Mouse (Mus musculus) midbrain, embryonic 15.5 days (tissue): ENCODE data around the gene Tenm2. TPM values are rescaled to one million over a fixed set of nuclear protein-coding genes. Genes with fewer than 3 reads are reported as not detected.

ENCODE experiments used
- ATAC-seq: fragments of 200-750 bp; cut with Nextera tagmentation; replicated peaks from 2 replicates; pipeline ENCODE4 v1.8.0; 2017; ENCODE audit warnings: moderate TSS enrichment
- H3K27ac ChIP-seq: fragments of 300-500 bp; sonication (generic); 2 replicates; pipeline ENCODE4 v1.5.1; 2015; ENCODE audit warnings: mild to moderate bottlenecking, inconsistent platforms
- H3K27me3 ChIP-seq: fragments of 300-500 bp; sonication (generic); replicated peaks from 2 replicates; pipeline ENCODE4 v1.6.1; 2015; ENCODE audit warnings: inconsistent platforms
- H3K36me3 ChIP-seq: fragments of 300-500 bp; sonication (generic); replicated peaks from 2 replicates; pipeline ENCODE4 v1.6.1; 2015; ENCODE audit warnings: inconsistent platforms
- H3K4me1 ChIP-seq: fragments of 300-500 bp; sonication (generic); 2 replicates; pipeline ENCODE4 v1.6.1; 2015; ENCODE audit warnings: inconsistent platforms
- H3K4me2 ChIP-seq: fragments of 300-500 bp; sonication (generic); 2 replicates; pipeline ENCODE4 v1.6.1; 2015; ENCODE audit warnings: inconsistent platforms, mild to moderate bottlenecking, moderate library complexity
- H3K4me3 ChIP-seq: fragments of 300-500 bp; sonication (generic); 2 replicates; pipeline ENCODE4 v1.5.1; 2015; ENCODE audit warnings: mild to moderate bottlenecking, inconsistent platforms
- H3K9ac ChIP-seq: fragments of 300-500 bp; sonication (generic); 2 replicates; pipeline ENCODE4 v1.6.1; 2015; ENCODE audit warnings: mild to moderate bottlenecking, inconsistent platforms
- H3K9me3 ChIP-seq: fragments of 300-500 bp; sonication (generic); 2 replicates; pipeline ENCODE4 v1.6.1; 2016; ENCODE audit warnings: inconsistent platforms
- WGBS: fragments of 180-500 bp; shearing (Covaris S2); methylation state at CpG from one replicate; pipeline ENCODE4 v1.1.7; 2015; ENCODE audit warnings: mixed read lengths; 5-methylcytosine and 5-hydroxymethylcytosine counted together
- polyA plus RNA-seq: library from polyadenylated mRNA; unstranded; fragments of >200 nt; fragmentation: Nextera tagmentation; extraction: Ambion mirVana; gene quantifications from 2 replicates; pipeline ENCODE4 v1.2.1, GENCODE M21; 2015

The Tenm2 gene
- polyA plus RNA-seq, 1 experiment from 2014 or later, result 92.1 TPM

DNA sequence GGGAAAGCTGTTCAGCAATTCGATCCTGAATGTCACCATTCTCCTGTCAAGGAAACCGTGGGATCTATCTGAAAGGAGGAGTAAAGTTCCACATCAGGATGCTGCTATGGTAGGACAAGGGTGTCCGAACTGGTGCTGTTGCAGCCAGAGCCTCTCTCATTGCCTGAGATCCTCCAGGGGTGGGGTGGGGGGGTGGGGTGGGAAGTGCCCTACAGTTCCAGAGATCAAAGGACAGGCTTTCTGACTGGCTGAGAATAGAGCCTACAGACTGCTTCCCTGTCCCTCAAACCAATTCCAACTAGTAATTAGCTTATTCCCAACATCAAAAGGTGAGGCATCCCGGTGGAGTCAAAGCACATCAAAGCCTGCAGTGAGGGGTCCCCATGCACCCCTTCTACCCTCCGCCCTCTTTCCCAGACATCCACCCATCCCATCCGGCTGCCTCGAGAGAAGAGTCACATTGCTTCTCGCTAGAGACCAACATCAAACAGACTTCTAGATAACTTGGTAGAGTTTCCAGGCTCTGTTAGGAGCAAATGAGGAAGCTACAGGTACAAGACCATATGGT lies 630.9 kb downstream of the Tenm2 start:
- no peaks in the 10 kb centered on the region for H3K36me3 ChIP-seq
- WGBS, result 27% methylated on average over 8 of the region's 8 CpGs
- no peak overlapping the region for H3K9ac ChIP-seq
- no peaks in the 10 kb centered on the region for H3K9me3 ChIP-seq
- H3K27ac ChIP-seq, result no peak overlapping the region
- ATAC-seq, result peak; percentile 62; the same call in 1 of the 2 replicates
- H3K4me1 ChIP-seq, result peaks cover 14% of the 10 kb centered on the region
- H3K27me3 ChIP-seq, result no peaks in the 10 kb centered on the region
- H3K4me2 ChIP-seq, result no peak overlapping the region
- H3K4me3 ChIP-seq, result no peak overlapping the region

DNA sequence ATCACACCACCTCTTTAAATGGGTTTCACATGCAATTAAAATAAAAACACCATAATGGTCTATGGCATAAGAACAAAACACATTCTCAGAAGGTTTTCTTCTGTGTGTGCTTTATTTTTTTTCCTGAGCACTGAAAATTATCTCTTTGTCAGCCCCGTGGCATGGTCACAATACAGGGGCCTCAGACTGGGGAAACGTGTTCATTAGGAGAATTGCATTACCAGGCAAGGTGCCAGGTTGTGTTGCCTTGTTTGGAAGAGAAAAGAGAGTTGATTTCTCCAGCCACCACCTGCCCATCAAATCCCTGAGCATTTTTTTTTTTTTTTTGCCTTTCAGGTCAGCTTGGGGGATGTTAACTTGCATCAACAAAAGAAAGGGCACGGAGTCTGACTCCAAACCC lies 631.5 kb downstream of the Tenm2 start:
- H3K9me3 ChIP-seq, result no peaks in the 10 kb centered on the region
- peaks cover 14% of the 10 kb centered on the region for H3K4me1 ChIP-seq
- H3K9ac ChIP-seq, result no peak overlapping the region
- 0 out of 2 replicates have a peak, but pooled peaks have one; percentile 58 for ATAC-seq
- H3K27ac ChIP-seq, result no peak overlapping the region
- no peaks in the 10 kb centered on the region for H3K27me3 ChIP-seq
- no peak overlapping the region for H3K4me3 ChIP-seq
- 21% methylated on average over 3 of the region's 3 CpGs for WGBS
- H3K36me3 ChIP-seq, result no peaks in the 10 kb centered on the region
- H3K4me2 ChIP-seq, result no peak overlapping the region

DNA sequence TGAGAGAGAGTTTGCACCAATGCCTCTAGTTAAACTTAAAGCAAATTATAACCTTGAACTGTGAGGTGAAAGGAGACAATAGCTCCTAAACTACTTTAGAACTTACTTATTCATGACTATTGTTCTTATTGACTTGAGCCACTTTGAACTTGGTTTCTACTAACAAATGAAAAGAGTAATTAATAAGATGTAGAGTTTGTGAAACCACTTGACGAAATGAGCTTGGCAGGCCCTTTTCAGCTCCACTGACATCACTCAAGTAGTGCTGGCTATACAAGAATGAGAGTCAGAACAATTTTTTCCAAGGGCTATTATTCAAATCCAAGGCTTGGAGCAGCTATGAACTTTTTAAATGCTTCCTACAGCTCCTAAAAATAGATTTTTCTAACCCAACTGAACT lies 643.3 kb downstream of the Tenm2 start:
- Histone ChIP-seq H3K4me1 (peaks cover 21% of the 10 kb centered on the region), H3K27ac (no peak overlapping the region), H3K9ac (no peak overlapping the region), H3K27me3 (no peaks in the 10 kb centered on the region), H3K36me3 (no peaks in the 10 kb centered on the region), H3K4me3 (no peak overlapping the region), H3K9me3 (no peaks in the 10 kb centered on the region), H3K4me2 (no peak overlapping the region)
- no peak for ATAC-seq
- 34% methylated on average over 1 of the region's 1 CpGs for WGBS

DNA sequence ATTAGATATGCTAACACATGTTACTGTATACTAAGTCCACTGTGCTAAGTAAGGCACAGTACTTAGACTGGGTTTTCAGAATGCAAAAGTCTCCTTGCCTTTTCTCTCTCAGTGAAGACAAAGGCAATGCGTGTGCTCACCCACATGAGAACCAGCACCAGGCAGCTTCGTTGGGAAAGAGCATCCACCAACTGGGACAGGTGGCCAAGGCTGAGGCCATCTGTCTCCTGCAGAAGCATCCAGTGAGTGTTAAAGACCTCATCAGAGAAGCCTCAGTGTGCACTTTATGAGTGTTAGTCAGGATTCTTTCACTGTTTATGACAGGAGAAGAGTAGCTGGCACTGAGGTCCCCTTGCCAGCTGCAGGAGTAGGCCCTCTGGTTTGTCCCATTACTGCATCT lies 669.6 kb downstream of the Tenm2 start:
- no peaks in the 10 kb centered on the region for H3K9me3 ChIP-seq
- H3K4me3 ChIP-seq, result no peak overlapping the region
- H3K4me1 ChIP-seq, result no peaks in the 10 kb centered on the region; the same call in 1 of the 2 replicates
- H3K36me3 ChIP-seq, result no peaks in the 10 kb centered on the region
- no peak overlapping the region for H3K4me2 ChIP-seq
- H3K9ac ChIP-seq, result no peak overlapping the region
- WGBS, result 73% methylated on average over 2 of the region's 2 CpGs
- no peaks in the 10 kb centered on the region for H3K27me3 ChIP-seq
- no peak for ATAC-seq
- no peak overlapping the region for H3K27ac ChIP-seq

DNA sequence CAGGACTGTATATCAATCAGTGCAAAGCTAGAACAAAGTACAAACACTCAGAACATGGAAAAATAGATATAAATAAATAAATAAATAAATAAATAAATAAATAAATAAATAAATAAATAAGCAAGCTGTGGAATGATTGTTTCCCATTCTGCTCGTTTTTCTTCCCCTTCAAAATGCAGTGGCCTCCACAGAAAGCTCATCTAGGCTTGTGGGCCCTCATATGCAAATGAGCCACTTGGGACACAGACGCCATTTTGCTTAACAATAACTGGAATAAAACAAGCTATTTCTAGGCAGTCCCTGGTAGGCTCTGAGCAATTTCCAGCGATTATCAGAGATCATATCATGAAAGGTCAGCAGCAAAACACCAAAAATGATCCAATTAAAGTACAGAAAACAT lies 672.9 kb downstream of the Tenm2 start:
- WGBS, result 66% methylated on average over 3 of the region's 3 CpGs
- no peaks in the 10 kb centered on the region for H3K36me3 ChIP-seq
- H3K9me3 ChIP-seq, result no peaks in the 10 kb centered on the region
- no peak overlapping the region for H3K4me2 ChIP-seq
- no peaks in the 10 kb centered on the region for H3K27me3 ChIP-seq
- H3K9ac ChIP-seq, result no peak overlapping the region
- ATAC-seq, result no peak
- no peak overlapping the region for H3K27ac ChIP-seq
- H3K4me1 ChIP-seq, result no peaks in the 10 kb centered on the region; the same call in 1 of the 2 replicates
- no peak overlapping the region for H3K4me3 ChIP-seq

DNA sequence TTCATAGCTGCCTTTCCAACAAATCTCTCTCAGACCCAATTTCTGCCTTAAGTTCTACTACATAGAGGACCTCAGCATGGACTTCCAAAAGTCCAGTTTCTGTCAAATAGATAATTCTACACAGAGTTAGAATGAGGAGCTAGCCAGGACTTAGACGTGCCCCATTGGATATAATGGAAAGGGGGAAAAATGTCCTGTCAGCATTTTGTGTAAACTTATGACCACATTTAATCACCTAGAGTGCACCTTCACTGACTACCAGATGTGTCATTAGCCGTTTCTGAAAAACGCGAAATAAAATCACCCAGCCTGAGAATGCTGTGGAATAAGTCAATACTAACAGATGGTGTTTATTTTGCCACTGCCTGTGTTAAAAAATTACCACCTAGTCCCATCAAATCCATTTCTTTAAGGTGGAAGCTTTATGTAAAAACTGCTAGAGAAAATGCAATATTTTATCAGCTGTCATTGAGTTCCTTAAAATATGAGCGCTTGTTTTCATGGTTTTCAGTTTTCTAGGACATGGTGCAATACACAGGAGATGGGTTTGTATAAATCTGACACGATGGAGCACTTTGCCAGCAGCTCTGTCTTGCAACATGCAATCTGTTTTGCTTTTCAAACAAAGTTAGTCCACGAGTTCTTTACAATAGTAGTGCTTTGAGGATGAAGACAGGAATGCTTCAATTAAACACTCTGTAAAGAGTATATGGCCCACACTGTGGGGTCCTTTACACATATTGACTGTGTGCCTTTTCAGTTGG lies 674.8 kb downstream of the Tenm2 start:
- no peaks in the 10 kb centered on the region for H3K9me3 ChIP-seq
- no peaks in the 10 kb centered on the region for H3K27me3 ChIP-seq
- ATAC-seq, result no peak
- H3K4me1 ChIP-seq, result no peaks in the 10 kb centered on the region; the same call in 1 of the 2 replicates
- no peaks in the 10 kb centered on the region for H3K36me3 ChIP-seq
- no peak overlapping the region for H3K9ac ChIP-seq
- no peak overlapping the region for H3K4me2 ChIP-seq
- H3K4me3 ChIP-seq, result no peak overlapping the region
- 78% methylated on average over 7 of the region's 7 CpGs for WGBS
- H3K27ac ChIP-seq, result no peak overlapping the region

DNA sequence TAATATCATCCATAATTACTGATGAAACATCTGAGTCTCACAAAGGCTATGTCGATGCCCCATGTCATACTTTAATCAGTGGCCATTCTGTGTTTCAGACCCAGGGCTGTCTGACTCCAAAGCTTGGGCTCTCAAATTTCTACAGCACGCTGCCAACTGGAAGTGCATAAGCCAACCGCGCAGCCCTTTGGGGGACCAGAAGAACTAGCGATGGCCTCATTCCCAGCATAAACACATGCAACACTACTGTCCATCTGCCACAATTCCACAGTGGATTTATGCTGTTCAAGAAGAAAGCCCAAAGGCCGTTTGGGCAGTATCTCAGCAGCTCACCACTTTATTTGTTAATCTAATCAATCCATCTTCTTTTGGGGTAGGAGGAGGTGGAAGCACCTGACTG lies 678.4 kb downstream of the Tenm2 start:
- Histone ChIP-seq H3K4me1 (peaks cover 11% of the 10 kb centered on the region), H3K9ac (no peak overlapping the region), H3K9me3 (no peaks in the 10 kb centered on the region), H3K36me3 (no peaks in the 10 kb centered on the region), H3K4me3 (no peak overlapping the region), H3K27ac (no peak overlapping the region), H3K4me2 (no peak overlapping the region), H3K27me3 (no peaks in the 10 kb centered on the region)
- WGBS, result 84% methylated on average over 6 of the region's 6 CpGs
- no peak for ATAC-seq

DNA sequence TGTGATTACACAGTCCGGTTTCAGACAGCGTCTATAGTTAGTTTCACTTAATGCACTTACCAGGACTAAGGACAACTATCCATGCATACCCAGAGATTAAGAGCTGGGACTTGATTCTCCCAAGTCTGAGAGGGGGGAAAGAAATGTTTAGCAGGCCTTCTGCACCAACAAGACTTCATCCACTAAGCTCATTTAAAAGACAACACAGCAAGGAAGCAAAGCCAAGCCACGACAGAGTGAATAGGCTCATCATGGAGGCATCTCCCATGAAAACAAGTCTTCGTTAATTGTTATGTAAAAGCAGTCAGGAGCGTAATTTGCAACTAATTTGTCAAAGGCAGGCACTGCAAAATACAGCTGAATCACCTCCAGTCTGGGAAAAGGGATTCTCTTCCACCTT lies 682.5 kb downstream of the Tenm2 start:
- no peak overlapping the region for H3K9ac ChIP-seq
- H3K36me3 ChIP-seq, result no peaks in the 10 kb centered on the region
- 20% methylated on average over 5 of the region's 5 CpGs for WGBS
- H3K27ac ChIP-seq, result no peak overlapping the region
- no peak overlapping the region for H3K4me2 ChIP-seq
- peaks cover 33% of the 10 kb centered on the region for H3K4me1 ChIP-seq
- no peak overlapping the region for H3K4me3 ChIP-seq
- H3K27me3 ChIP-seq, result no peaks in the 10 kb centered on the region
- H3K9me3 ChIP-seq, result no peaks in the 10 kb centered on the region
- ATAC-seq, result no peak

DNA sequence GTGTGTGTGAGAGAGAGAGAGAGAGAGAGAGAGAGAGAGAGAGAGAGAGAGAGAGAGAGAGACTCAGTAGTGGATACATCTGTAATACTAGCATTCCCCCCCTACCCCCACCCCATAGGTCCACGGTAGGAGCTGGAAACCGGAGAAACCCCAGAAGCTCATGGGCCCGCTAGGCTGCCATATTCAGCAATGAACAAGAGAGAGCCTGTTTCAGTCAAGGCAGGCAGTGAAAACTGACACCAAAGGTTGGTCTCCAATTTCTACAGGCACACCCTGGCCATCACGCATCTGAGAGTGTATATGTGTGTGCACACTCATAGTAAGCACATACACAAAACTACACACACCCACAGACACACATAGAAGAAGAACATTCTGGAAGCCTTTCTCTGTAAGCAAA lies 685.1 kb downstream of the Tenm2 start:
- Histone ChIP-seq H3K36me3 (no peaks in the 10 kb centered on the region), H3K27ac (no peak overlapping the region)
- ATAC-seq, result no peak

DNA sequence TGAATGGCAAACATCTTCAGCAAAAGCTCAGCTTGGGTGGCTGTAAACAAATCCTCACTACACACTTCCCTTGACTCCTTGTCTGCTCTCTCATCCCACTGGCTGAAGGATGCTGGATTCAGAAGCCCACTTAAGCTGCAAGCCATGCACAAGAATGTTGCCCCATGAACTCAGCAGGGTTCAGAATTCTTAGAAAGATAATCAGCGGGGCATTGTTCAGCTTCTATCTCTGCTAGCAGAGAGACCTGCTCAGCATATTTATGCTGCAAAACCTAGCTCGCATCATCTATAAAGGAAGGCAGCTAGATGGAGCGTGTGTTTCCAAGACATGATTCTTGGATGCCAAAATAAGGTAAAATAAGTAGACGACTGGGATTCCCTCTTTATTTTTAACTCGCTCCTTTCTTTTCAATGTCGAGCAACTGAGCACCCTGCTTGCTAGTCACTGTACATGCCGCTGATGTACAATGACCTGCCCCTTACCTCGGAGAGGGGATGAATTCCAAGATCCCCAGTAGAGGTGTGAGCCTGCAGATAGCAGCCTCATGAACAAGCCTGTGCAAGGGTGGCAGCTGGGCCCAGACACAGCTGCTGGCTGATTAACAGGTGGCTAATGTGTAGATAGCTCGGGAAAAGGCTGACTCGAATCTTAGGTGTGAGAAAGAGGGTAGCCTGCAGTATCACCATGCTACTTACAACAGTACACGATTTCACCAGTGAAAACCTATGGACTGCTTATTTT lies 686.2 kb downstream of the Tenm2 start:
- ATAC-seq, result peak; percentile 57; the same call in 1 of the 2 replicates
- H3K9ac ChIP-seq, result no peak overlapping the region

More for the DNA sequence above, 685.1 kb downstream of the Tenm2 start:
- no peaks in the 10 kb centered on the region for H3K9me3 ChIP-seq
- H3K4me2 ChIP-seq, result no peak overlapping the region
- no peak overlapping the region for H3K4me3 ChIP-seq
- 62% methylated on average over 4 of the region's 4 CpGs for WGBS
- H3K27me3 ChIP-seq, result no peaks in the 10 kb centered on the region
- H3K4me1 ChIP-seq, result peaks cover 33% of the 10 kb centered on the region
- H3K9ac ChIP-seq, result no peak overlapping the region

DNA sequence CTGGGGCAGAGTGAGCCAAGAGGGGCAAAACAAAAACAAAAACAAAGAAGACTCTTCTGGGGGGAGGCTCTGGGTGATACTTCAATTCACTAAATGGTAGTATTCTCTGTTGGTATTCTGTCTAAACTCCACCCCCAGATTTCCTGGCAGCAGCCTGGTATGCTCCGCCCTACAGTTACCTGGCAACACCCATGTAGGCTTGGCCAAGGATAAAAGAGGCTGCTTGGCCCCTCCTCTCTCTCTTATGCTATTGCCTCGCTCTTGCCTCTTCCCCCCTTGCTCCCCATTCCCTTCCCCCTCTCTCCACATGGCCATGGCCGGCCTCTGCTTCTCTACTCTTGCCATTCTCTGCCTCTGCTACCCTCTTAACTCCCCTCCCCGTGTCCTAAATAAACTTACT lies 687.6 kb downstream of the Tenm2 start:
- WGBS, result 66% methylated on average over 4 of the region's 4 CpGs
- peaks cover 27% of the 10 kb centered on the region for H3K4me1 ChIP-seq
- no peaks in the 10 kb centered on the region for H3K9me3 ChIP-seq
- H3K4me3 ChIP-seq, result no peak overlapping the region
- H3K36me3 ChIP-seq, result no peaks in the 10 kb centered on the region
- H3K27ac ChIP-seq, result no peak overlapping the region
- no peaks in the 10 kb centered on the region for H3K27me3 ChIP-seq
- peak; percentile 46 for ATAC-seq
- H3K9ac ChIP-seq, result no peak overlapping the region
- no peak overlapping the region for H3K4me2 ChIP-seq

More for the DNA sequence above, 686.2 kb downstream of the Tenm2 start:
- Histone ChIP-seq H3K36me3 (no peaks in the 10 kb centered on the region), H3K27me3 (no peaks in the 10 kb centered on the region), H3K27ac (peak overlapping the region; percentile 59), H3K4me1 (peaks cover 33% of the 10 kb centered on the region), H3K4me3 (no peak overlapping the region), H3K9me3 (no peaks in the 10 kb centered on the region), H3K4me2 (no peak overlapping the region)
- 33% methylated on average over 11 of the region's 11 CpGs for WGBS

DNA sequence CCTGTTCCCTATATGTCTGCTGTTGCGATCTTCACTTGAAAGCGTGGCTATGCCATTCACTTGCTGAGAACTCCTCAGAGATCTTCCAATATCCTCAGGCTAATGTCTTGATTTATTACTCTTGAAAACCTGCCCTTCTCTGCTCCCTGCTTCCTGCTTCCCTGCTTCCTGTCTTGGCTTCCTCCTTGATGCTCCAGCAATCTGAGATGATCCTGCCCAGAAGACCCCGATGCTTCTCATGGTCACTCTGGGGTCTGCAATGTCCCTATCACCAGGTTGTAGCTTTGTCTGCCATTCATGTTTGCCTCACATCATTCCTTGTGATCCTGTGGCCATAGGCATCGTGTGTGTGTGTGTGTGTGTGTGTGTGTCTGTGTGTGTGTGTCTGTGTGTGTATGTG lies 697.6 kb downstream of the Tenm2 start:
- no peak overlapping the region for H3K4me3 ChIP-seq
- H3K27me3 ChIP-seq, result no peaks in the 10 kb centered on the region
- H3K9me3 ChIP-seq, result no peaks in the 10 kb centered on the region
- H3K27ac ChIP-seq, result no peak overlapping the region
- WGBS, result 87% methylated on average over 4 of the region's 4 CpGs
- 0 out of 2 replicates have a peak, but pooled peaks cover 15% of the 10 kb centered on the region for H3K4me1 ChIP-seq
- ATAC-seq, result no peak
- H3K4me2 ChIP-seq, result no peak overlapping the region
- no peaks in the 10 kb centered on the region for H3K36me3 ChIP-seq
- no peak overlapping the region for H3K9ac ChIP-seq
